Mouse (Mus musculus): ENCODE measurements around the gene G6pc. TPM values are rescaled to one million over a fixed set of nuclear protein-coding genes. Genes with fewer than 3 reads are reported as not detected.

G6pc gene
- polyA plus RNA-seq, 1 experiment from 2014 or later: 206 TPM

DNA sequence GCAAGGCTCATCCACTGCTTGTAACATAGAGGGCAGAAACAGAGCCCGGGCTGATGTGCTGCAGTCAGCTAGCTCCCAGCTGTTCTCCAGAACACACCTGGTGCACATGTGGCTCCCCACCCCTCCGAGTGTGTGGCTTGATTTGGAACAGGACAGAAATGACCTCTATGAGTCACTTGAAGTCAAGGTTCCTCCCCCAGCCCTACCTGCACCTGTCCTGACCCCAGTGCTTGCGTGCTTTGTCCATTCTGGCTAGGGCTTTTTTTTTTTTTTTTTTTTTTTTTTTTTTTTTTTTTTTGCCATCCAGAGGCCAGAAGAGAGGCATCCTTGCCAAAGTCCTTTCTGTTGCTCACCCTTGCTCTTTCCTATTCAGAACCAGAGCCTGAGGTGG lies 15.6 kb upstream of the G6pc start:
- H3K4me2 ChIP-seq (ENCODE audit: low read depth, low read length): no peak overlapping the region
- TF ChIP-seq EP300 (IDR thresholded peaks at IDR 0.05; ENCODE audit: low read depth) (no peak), CTCF (IDR thresholded peaks at IDR 0.05; ENCODE audit: low read depth) (no peak)
- H3K27ac ChIP-seq (ENCODE audit: low read depth): no peak overlapping the region
- no peaks in the 10 kb centered on the region for H3K9me3 ChIP-seq (ENCODE audit: low read length)
- 58% methylated on average over 3 of the region's 3 CpGs for WGBS (ENCODE audit: insufficient replicate concordance)
- no peak overlapping the region for H3K4me3 ChIP-seq (ENCODE audit: low read depth, low read length)
- no peak overlapping the region for H3K9ac ChIP-seq (replicated peaks)
- no peak for DNase-seq
- H3K27me3 ChIP-seq (ENCODE audit: insufficient read depth, low read length): no peaks in the 10 kb centered on the region
- H3K4me1 ChIP-seq (ENCODE audit: insufficient read depth): peaks cover 11% of the 10 kb centered on the region; the same call in 1 of the 2 replicates
- H3K36me3 ChIP-seq (replicated peaks; ENCODE audit: insufficient read depth, low read length): no peaks in the 10 kb centered on the region
- ATAC-seq: peak; percentile 59; the same call in 1 of the 2 replicates

DNA sequence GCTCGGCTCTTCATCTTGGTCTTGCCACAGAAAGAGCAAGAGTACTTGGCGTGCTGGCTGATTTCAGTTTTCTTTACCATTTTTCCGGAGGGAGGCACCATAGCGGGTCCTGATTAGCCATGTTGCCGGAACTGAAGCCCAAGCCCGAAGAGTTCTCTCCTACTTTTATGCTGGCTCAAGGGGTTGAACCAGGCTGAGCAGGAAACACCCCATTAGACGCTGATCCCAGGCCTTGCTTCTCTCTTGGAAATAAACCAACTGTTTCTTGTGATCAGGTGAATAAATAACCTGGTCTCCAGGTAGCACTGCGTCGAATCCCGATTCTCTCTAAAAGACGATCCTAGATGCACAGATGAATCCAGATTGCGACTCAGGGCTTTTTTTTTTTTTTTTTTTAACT lies 13.9 kb upstream of the G6pc start:
- H3K27me3 ChIP-seq (ENCODE audit: insufficient read depth, low read length): no peaks in the 10 kb centered on the region
- no peak overlapping the region for H3K27ac ChIP-seq (ENCODE audit: low read depth)
- H3K4me1 ChIP-seq (ENCODE audit: insufficient read depth): peaks cover 11% of the 10 kb centered on the region; the same call in 1 of the 2 replicates
- no peak overlapping the region for H3K9ac ChIP-seq (replicated peaks)
- WGBS (ENCODE audit: insufficient replicate concordance): 78% methylated on average over 12 of the region's 12 CpGs
- no peak overlapping the region for H3K4me2 ChIP-seq (ENCODE audit: low read depth, low read length)
- no peak for TF ChIP-seq CTCF (IDR thresholded peaks at IDR 0.05; ENCODE audit: low read depth)
- H3K36me3 ChIP-seq (replicated peaks; ENCODE audit: insufficient read depth, low read length): no peaks in the 10 kb centered on the region
- no peak for DNase-seq
- no peaks in the 10 kb centered on the region for H3K9me3 ChIP-seq (ENCODE audit: low read length)
- ATAC-seq: no peak
- H3K4me3 ChIP-seq (ENCODE audit: low read depth, low read length): no peak overlapping the region

DNA sequence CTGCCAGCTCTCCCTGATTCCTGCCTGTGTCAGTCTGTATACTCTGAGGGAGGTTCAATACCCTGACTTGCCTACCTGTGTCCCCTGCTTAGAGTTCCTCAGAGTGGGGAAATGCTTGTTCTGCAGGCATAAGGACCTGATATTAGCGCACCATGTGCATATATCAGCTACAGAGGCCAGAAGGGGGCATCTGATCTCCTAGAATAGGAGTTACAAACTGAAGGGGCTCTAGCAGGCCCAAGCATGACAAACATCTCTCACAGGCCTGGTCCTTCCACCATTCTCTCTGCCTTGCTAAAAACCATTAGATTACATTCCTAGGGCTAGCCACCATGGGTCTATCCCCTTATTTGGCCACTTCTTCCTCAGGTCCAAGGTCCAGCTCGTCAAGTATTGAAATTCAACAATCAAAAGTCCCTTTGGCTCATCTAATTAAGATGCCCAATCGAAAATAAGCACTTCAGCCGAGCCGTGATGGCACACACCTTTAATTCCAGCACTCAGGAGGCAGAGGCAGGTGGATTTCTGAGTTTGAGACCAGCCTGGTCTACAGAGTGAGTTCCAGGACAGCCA lies 12.8 kb upstream of the G6pc start:
- no peak overlapping the region for H3K9ac ChIP-seq (replicated peaks)

DNA sequence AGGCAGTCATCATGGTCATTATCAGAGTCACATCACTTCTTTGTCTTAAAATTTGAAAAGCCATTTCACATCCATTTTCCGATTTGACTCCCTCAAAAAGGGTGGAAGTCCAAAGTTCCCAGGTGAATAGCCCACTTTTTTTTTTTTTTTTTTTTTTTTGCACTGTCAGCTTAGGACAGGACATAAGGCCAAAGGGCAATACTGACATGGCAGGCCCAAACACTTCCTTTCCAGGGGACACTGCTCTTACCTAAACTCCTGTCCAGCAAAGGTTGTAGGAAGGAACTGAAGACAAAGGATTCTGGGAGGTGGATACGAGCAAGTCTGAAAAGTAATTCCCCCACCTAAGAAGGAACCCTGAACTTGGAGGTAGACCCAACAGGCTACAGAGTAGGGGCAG lies 11.4 kb upstream of the G6pc start:
- ATAC-seq (peak; percentile 55), DNase-seq (no peak)
- TF ChIP-seq EP300 (IDR thresholded peaks at IDR 0.05; ENCODE audit: low read depth): no peak
- no peak for TF ChIP-seq CTCF (IDR thresholded peaks at IDR 0.05; ENCODE audit: low read depth)
- peaks cover 23% of the 10 kb centered on the region for H3K4me1 ChIP-seq (ENCODE audit: insufficient read depth)
- H3K36me3 ChIP-seq (replicated peaks; ENCODE audit: insufficient read depth, low read length): no peaks in the 10 kb centered on the region
- no peak overlapping the region for H3K4me2 ChIP-seq (ENCODE audit: low read depth, low read length)
- peak overlapping the region; percentile 41; the same call in 1 of the 2 replicates for H3K27ac ChIP-seq (ENCODE audit: low read depth)
- no peak overlapping the region for H3K4me3 ChIP-seq (ENCODE audit: low read depth, low read length)
- WGBS (ENCODE audit: insufficient replicate concordance): 79% methylated on average over 2 of the region's 2 CpGs
- no peaks in the 10 kb centered on the region for H3K9me3 ChIP-seq (ENCODE audit: low read length)
- H3K27me3 ChIP-seq (ENCODE audit: insufficient read depth, low read length): no peaks in the 10 kb centered on the region
- no peak overlapping the region for H3K9ac ChIP-seq (replicated peaks)

More for the DNA sequence above, 12.8 kb upstream of the G6pc start:
- TF ChIP-seq CTCF (IDR thresholded peaks at IDR 0.05; ENCODE audit: low read depth) (peak; percentile 32), EP300 (IDR thresholded peaks at IDR 0.05; ENCODE audit: low read depth) (no peak)
- 75% methylated on average over 5 of the region's 5 CpGs for WGBS (ENCODE audit: insufficient replicate concordance)
- peaks cover 11% of the 10 kb centered on the region; the same call in 1 of the 2 replicates for H3K4me1 ChIP-seq (ENCODE audit: insufficient read depth)
- no peak for ATAC-seq
- H3K4me3 ChIP-seq (ENCODE audit: low read depth, low read length): no peak overlapping the region
- no peak overlapping the region for H3K27ac ChIP-seq (ENCODE audit: low read depth)
- H3K4me2 ChIP-seq (ENCODE audit: low read depth, low read length): no peak overlapping the region
- no peaks in the 10 kb centered on the region for H3K27me3 ChIP-seq (ENCODE audit: insufficient read depth, low read length)
- DNase-seq: no peak
- H3K9me3 ChIP-seq (ENCODE audit: low read length): no peaks in the 10 kb centered on the region
- H3K36me3 ChIP-seq (replicated peaks; ENCODE audit: insufficient read depth, low read length): no peaks in the 10 kb centered on the region

DNA sequence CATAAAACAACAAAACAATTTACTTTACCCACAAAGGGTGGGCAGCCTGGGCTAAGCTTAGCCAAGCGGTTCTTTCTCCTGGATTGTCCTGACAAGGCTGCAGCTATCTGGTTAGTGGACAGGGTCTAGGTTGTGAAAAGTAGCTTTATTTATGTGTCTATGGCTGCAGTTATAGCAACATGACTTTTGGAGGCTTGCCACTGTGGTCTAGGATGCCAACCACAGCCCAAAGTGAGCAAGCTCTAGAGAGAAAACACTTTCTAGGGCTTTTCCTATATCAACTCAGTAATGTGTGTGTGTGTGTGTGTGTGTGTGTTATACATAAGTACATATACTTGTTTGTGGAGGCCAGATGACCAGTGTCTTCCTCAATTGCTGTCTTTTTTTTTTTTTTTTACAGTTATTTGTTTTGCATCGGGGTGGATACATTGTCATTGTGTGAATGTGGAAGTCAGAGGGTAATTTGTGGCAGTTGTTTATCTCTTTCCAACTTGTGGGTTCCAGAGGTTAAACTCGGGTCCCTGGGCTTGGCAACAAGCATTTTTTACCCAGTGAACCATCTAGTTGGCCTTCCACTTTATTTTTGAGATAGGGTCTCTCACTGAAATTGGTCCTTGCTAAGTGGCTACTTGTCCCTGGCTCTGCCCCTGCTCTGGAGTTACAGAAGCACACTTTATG lies 9.7 kb upstream of the G6pc start:
- ATAC-seq (no peak), DNase-seq (no peak)
- H3K27me3 ChIP-seq (ENCODE audit: insufficient read depth, low read length): no peaks in the 10 kb centered on the region

DNA sequence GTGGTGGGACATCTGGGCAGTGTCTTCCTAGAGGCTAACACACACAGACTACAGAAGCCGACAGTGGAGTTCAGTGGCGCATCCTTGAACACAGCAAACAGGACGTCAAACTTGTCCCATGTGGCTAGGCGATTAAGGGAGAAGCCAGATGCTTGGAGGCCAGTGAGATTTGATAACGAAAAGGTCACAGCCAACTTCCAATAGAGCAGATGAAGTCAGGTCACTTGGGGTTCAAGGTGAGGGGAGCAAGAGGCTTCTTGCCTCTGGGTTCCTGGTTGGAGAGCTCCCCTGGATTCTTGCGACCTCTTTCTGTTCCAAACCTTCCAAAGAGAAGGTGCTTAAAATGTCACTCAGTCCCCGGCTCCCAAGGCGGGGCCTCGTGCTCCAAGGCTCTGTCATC lies 7.6 kb upstream of the G6pc start:
- no peaks in the 10 kb centered on the region for H3K27me3 ChIP-seq (ENCODE audit: insufficient read depth, low read length)
- H3K9ac ChIP-seq (replicated peaks): no peak overlapping the region
- 0 out of 2 replicates have a peak overlapping the region, but pooled peaks have one; percentile 91 for H3K27ac ChIP-seq (ENCODE audit: low read depth)
- H3K4me2 ChIP-seq (ENCODE audit: low read depth, low read length): no peak overlapping the region
- WGBS (ENCODE audit: insufficient replicate concordance): 68% methylated on average over 9 of the region's 9 CpGs
- no peaks in the 10 kb centered on the region for H3K36me3 ChIP-seq (replicated peaks; ENCODE audit: insufficient read depth, low read length)
- DNase-seq (no peak), ATAC-seq (no peak)
- H3K4me3 ChIP-seq (ENCODE audit: low read depth, low read length): no peak overlapping the region
- TF ChIP-seq CTCF (IDR thresholded peaks at IDR 0.05; ENCODE audit: low read depth) (no peak), EP300 (IDR thresholded peaks at IDR 0.05; ENCODE audit: low read depth) (no peak)
- peaks cover 25% of the 10 kb centered on the region for H3K4me1 ChIP-seq (ENCODE audit: insufficient read depth)
- no peaks in the 10 kb centered on the region for H3K9me3 ChIP-seq (ENCODE audit: low read length)

More for the DNA sequence above, 9.7 kb upstream of the G6pc start:
- no peak overlapping the region for H3K4me3 ChIP-seq (ENCODE audit: low read depth, low read length)
- no peak for TF ChIP-seq CTCF (IDR thresholded peaks at IDR 0.05; ENCODE audit: low read depth)
- TF ChIP-seq EP300 (IDR thresholded peaks at IDR 0.05; ENCODE audit: low read depth): no peak
- peaks cover 20% of the 10 kb centered on the region for H3K4me1 ChIP-seq (ENCODE audit: insufficient read depth)
- no peaks in the 10 kb centered on the region for H3K9me3 ChIP-seq (ENCODE audit: low read length)
- no peak overlapping the region for H3K4me2 ChIP-seq (ENCODE audit: low read depth, low read length)
- H3K27ac ChIP-seq (ENCODE audit: low read depth): no peak overlapping the region
- 45% methylated on average over 3 of the region's 3 CpGs for WGBS (ENCODE audit: insufficient replicate concordance)
- H3K36me3 ChIP-seq (replicated peaks; ENCODE audit: insufficient read depth, low read length): no peaks in the 10 kb centered on the region
- no peak overlapping the region for H3K9ac ChIP-seq (replicated peaks)

Measured in liver, postnatal 0 days (tissue).